Mouse (Mus musculus) brain, embryonic 14.5 days (tissue): ENCODE results near the gene Arpc1a.

Source experiments
- CTCF ChIP-seq: fragments of 200-500 bp; IDR thresholded peaks from 2 replicates; pipeline ENCODE4 v1.5.1; 2012; ENCODE audit warnings: inconsistent platforms, mild to moderate bottlenecking, moderate library complexity, borderline replicate concordance; ENCODE audit not compliant: insufficient read depth, insufficient read length; ENCODE audit errors: extremely low read depth
- POLR2A ChIP-seq: fragments of 200-500 bp; IDR thresholded peaks from 2 replicates; pipeline ENCODE4 v1.6.1; 2012; ENCODE audit warnings: mild to moderate bottlenecking, inconsistent platforms, borderline replicate concordance; ENCODE audit not compliant: poor library complexity, insufficient read depth, insufficient read length, severe bottlenecking; ENCODE audit errors: extremely low read depth

DNA sequence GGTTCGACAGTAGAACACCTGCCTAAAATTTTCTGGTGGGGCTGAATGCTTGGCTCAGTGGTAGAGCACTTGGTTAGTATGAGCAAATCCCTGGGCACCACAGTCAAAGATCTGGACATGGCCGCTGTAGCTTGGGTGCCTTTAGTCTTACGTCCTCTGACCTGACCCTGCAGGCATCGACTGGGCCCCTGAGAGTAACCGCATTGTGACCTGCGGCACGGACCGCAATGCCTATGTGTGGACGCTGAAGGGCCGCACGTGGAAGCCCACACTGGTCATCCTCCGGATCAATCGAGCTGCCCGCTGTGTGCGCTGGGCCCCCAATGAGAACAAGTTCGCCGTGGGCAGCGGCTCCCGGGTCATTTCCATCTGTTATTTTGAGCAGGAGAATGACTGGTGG lies 39.8 kb downstream of the Arpc1a start:
- TF ChIP-seq CTCF (no peak), POLR2A (no peak)
